Mouse (Mus musculus) lung, postnatal 25 days (tissue): ENCODE data around the gene 4933411K16Rik.
A peak's percentile ranks its signal among the peaks of the same experiment; 100 is the strongest.

ENCODE experiments used
- DNase-seq: peaks from one replicate; pipeline ENCODE4 v3.0.0; 2022; ENCODE audit warnings: low spot score

Gene 4933411K16Rik

GRCm38 (mm10) chr19:42051948-42052347 lies at the start of gene 4933411K16Rik:
TSS of gene 4933411K16Rik (plus strand) at chr19:42052248.
- DNase-seq: no peak

DNA sequence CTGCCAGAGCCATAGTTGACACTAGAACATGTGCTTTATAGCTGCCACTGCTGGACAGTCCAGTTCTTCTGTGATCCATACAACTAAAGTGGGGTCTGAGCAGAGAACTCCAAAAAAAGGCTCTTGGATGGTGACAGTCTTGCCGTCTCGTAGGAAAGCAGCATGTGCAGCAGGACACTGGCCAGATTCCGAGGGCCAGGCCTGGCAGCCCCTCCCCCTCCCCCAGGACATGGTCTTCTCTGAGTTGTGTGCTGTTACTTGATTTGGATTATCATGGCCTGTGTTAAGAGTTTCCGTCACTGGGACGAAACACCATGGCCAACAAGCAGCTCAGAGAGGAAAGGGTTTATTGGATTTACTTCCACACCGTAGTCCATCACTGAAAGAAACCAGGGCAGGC lies 47.8 kb upstream of the 4933411K16Rik start:
- DNase-seq: no peak

- DNase-seq: peak; percentile 32
Measured at GRCm38 (mm10) chr19:42005616-42006015, 46.4 kb upstream of the 4933411K16Rik start.

- DNase-seq: no peak
Measured at GRCm38 (mm10) chr19:42006568-42006967, 45.5 kb upstream of the 4933411K16Rik start.

GRCm38 (mm10) chr19:42008586-42008985 lies 43.5 kb upstream of the 4933411K16Rik start:
- no peak for DNase-seq

DNA sequence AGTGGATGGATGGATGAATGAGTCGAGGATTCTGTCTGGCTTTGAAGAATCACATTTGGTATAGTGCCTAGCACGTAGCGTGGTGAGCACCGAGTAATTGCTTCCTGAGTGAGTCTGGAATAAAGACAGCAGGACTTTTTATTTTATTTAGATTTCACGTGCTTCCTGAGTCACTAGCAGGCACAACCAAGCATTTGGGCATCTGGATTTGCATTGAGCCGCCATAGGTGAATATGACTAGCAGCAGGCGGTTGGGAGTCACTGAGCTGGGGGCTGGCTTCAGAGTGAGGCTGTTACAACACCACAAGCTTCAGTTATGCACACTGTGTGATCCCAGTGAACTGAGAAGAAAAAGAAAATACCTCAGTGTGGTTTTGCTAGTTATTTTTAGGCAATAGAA lies 43.0 kb upstream of the 4933411K16Rik start:
- DNase-seq: no peak

- DNase-seq: no peak
Measured at GRCm38 (mm10) chr19:42010436-42010835, 41.6 kb upstream of the 4933411K16Rik start.

GRCm38 (mm10) chr19:42011123-42011522 lies 40.9 kb upstream of the 4933411K16Rik start:
- no peak for DNase-seq

DNA sequence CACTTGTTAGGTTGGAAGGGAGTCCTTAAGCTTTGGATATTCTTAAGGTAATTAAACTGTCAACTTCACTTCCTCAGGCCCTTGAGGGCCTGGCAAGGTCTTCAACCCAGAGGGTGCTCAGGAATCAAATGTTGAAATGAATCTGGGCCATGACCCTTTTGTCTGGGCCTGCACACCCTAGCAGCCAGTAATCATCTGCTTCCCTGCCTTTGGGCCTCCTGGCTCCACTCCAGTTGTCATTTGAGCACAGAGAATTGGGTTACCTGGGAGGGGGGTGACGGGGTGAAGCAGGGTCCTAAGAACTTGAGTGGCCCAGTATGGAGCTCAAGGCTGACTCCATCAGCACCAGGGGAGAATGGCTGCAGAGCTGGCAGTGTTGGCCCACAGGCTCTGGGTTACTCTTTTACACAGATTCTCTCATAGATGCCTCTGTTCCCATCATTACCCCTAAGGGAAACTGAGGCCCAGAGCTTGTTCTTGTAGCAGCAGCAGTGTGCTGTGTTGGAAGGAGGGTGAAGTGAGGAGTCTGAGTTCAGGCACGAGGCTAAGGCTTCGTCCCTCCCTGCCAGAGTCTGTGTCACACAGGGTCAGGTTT lies 37.7 kb upstream of the 4933411K16Rik start:
- no peak for DNase-seq

DNA sequence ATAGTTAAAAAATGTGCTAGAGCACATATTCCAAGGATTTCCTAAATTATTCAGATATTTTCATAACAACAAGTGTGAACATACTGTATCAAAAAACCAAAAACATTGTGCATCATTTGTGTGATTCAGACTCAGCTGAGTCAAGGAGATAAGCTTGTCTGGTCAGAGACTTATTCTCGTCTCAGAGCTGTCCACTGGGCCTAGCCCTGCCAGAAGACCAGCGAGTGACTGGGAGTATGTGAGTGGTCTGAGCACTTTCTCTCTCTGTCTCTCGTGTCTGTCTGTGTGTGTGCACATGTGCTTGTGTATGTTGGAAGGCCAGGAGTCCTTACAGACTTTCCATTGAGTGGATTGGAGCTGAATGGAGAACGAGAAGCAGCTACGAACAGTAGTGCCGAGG lies 37.0 kb upstream of the 4933411K16Rik start:
- DNase-seq: no peak

DNA sequence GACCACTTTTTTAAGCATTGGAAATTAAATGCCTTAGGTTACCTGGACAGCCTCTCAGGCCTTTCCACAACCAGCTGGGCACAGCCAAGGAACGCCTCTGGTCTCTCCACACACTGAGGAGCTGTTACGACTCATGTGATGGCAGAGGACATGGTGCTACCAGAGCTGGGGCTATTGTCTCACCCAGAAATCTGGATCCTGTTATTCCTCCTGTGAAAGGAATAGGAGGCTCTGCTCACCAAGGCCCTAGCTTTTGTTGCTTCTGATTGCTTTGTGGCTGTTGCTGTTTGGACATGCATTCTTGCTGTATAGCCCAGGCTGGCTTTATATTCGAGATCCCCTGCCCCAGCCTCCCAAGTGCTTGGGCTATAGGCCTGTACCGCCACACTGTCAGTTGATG lies 35.8 kb upstream of the 4933411K16Rik start:
- DNase-seq: no peak

GRCm38 (mm10) chr19:42016840-42017239 lies 35.2 kb upstream of the 4933411K16Rik start:
- DNase-seq: no peak

DNA sequence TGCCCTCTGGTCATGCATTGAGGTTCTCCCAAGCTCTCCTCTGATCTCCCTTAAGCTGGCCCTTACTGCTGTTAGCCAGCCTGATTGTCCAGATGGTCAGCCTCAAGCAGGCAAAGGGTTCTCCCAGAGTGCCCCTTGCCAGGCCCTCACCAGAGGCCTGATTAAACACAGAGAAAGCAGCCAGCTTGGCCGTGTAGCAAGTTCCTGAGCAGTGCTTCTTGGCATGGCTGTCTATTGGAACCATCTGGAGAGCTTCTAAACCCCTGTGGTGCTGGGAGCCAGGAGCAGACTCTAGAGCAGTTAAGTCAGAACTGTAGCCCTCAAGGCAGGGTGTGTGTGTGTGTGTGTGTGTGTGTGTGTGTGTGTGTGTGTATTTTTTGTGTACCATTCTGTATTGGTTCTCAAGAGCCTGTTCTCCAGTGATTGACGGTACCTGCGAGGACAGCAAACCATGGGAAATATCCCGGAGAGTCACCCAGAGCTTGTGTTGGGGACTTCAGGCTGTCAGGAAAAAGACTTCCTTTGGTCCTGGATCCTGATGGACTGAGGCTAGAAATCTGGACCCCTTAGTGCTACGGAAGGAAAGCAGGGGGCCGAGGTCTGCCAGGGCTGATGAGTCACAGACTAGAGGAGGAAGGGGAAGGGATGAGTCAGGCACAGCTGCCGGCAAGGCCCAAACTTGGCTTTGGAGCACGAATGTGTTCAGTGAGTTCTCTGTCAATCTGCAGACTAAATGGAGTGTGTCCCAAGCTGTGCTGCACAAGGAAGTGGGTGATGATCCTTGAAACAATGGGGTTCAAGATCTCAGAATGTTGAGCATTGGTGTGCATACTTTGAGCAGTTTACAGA lies 34.4 kb upstream of the 4933411K16Rik start:
- DNase-seq: peak; percentile 69

DNA sequence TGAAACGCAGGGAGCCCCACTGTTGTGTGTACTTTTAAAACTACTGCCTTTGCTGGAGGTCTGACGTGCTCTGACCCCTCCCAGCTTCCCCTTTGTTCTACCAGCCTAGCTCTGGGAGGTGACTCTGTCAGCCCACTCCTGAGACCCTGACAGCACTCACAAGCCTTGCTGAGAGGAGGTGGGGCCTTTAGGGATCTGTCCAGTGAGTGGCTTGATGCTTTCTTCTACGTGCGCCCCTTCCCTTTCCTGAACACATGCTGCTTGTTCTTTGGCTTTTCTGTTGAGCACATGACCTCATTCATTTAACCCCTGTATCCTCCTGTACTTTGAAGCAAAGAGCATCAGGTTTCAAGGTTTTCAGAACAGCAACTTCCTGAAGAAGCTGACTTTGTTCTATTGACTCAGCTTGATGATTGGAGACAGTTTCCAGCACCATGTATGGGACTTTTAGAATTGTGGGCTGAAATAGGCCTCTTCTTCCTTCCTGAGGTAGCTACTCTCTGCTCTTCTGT lies 33.0 kb upstream of the 4933411K16Rik start:
- DNase-seq: no peak

DNA sequence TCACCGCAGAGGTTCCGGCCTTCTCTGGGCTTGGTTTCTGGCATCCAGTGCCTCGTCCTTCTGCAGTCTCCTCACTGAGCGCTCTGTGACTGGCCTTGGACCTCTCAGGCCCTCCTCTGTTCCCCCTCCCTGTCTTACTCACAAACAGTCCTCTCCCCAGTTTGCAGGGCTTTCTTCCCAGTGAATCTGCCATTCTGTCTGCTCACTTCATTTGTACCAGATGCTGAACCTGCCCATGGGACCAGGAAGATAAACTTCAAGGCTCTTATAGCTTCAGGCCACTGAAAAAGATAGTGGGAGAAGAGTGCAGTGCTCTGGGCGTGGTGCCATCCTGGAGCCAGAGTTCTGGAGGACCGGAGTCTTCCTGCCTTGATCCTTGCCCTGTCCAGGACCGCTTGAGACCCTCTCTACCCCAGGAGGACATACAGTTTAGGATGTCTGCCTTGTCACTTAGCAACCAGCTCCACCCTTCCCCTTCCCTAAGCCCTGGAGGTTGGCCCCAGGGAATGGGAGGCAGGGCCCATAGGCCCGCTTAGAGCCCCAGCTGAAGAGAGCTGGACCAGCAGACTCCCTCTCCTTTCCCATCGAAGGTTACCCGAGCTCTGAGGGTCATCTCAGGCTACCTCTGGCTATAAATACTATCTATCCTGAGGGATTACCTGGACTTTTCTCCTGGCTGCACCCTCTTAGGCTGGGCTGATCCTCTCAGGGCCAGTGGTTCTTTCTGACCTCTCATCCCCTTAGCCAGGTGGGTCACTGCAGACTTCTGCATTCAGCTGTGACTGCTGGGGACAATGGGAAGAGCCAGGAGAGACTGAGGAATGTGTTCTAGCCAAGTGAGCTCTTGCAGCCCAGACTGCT lies 30.1 kb upstream of the 4933411K16Rik start:
- no peak for DNase-seq

DNA sequence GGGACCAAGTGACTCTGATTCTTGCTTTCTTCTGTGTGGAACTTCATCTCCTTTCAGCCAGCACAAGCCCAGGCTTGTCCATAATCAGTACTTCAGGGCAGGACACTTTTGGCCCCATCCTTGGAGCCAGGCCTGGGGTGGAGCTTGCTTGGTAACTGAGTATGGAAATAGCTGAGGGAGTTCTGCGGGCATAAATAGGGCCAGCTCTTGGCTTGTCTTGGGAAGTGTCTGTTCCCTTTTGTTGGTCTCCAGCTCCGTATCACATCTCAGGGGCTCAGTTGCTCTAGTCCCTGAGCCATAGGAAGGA lies 29.6 kb upstream of the 4933411K16Rik start:
- DNase-seq: no peak

- peak; percentile 82 for DNase-seq
Measured at GRCm38 (mm10) chr19:42026158-42026557, 25.9 kb upstream of the 4933411K16Rik start.

DNA sequence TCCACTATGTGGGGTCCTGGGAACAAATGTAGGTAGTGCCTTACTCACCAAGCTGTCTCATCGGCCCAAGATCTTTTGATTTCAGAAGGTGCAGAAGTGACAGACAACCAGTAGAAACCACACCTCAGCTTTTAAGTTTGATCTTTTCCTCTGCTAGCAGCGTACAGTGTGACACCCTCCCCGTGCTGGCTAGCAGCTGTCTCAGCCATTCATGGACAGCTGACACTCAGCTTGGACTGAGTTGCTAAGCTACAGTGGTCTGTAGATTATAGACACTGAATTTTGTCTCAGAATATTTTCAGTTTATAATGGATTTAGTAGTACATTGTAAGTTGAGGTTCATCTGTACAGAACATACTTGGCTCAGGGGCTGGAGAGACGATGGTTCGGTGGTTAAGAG lies 20.9 kb upstream of the 4933411K16Rik start:
- DNase-seq: no peak

DNA sequence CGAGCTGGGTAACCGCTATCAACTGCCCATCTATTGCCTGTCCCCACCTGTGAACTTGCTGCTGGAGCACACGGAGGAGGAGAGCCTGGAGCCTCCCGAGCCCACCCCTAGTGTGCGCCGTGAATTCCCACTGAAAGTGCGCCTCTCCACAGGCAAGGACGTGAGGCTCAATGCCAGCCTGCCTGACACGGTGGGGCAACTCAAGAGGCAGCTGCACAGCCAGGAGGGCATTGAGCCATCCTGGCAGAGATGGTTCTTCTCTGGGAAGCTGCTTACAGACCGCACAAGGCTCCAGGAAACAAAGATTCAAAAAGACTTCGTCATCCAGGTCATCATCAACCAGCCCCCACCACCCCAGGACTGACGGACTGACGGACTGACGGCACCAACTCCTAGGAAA lies 18.4 kb upstream of the 4933411K16Rik start:
- no peak for DNase-seq

GRCm38 (mm10) chr19:42034146-42034775 lies 17.8 kb upstream of the 4933411K16Rik start:
- DNase-seq: no peak

DNA sequence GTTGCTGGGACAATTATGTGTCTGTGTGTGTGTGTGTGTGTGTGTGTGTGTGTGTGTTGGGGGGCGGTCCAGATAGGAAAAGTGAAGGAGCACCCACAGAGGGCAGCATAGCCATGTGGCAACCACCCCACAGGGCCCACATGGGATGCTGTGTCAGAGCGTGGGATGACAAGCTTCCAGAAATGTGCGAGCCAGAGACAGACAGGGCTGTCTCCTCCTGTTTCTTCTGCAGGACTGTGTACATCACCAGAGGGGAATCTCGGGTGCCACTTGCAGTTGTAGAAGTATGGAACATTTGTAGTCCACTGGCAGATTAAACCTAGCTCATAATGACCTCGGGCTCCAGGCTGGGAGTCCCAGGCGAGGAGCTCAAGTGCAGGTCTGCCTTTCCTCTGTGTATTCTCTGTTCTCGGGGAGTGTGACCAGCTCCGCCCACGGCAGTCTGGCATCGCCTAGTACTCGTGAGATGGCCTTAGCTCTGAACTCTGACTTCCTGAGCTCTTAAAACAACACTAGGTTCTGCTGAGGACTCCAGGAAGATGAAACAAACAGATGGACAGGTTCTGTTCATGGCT lies 17.1 kb upstream of the 4933411K16Rik start:
- DNase-seq: no peak
